Mouse (Mus musculus) left cerebral cortex, postnatal 4 days (tissue): Measurements from ENCODE around the gene 2010111I01Rik. TPM values are rescaled to one million over a fixed set of nuclear protein-coding genes. Genes with fewer than 3 reads are reported as not detected.
"Not testable (repeated sequence)": the region's sequence is repeated elsewhere in the genome, so short reads cannot be mapped to it uniquely, and the experiment has no call there.

Experiments used
- DNase-seq: peaks from one replicate; pipeline ENCODE4 v3.0.0-alpha.2; 2022
- intact Hi-C: fragments of 180-260 bp; cut with DNase I; formaldehyde crosslinking; loops from one replicate; pipeline ENCODE4 v1.15.1; 2025
- total RNA-seq, 2 experiments: library from RNA; stranded (reverse); gene quantifications; 2 replicates each; pipeline ENCODE4 v1.2.3; 2021

The 2010111I01Rik gene
- total RNA-seq, 2 experiments from 2014 or later = 42.3 to 51.9 TPM

DNA sequence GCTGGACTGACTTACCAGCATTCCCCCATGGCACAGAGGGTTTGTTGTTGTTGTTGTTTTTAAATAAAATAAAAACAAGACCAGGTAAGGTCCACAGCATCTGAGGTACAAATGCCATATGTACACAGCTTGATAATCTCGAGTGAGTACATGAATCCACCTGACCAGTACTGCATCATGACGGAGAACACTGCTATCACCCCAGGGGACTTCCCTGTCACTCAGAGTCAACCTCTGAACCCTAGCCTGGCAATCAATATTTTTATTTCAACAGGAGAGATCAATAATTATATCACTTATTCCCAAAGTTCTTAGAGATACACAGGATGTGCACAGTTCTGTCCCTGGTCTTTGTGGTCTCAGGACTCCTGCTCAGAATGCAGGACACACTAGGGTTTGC is 361.3 kb downstream of the 2010111I01Rik start:
- intact Hi-C loops = no loop called here
- no peak for DNase-seq

DNA sequence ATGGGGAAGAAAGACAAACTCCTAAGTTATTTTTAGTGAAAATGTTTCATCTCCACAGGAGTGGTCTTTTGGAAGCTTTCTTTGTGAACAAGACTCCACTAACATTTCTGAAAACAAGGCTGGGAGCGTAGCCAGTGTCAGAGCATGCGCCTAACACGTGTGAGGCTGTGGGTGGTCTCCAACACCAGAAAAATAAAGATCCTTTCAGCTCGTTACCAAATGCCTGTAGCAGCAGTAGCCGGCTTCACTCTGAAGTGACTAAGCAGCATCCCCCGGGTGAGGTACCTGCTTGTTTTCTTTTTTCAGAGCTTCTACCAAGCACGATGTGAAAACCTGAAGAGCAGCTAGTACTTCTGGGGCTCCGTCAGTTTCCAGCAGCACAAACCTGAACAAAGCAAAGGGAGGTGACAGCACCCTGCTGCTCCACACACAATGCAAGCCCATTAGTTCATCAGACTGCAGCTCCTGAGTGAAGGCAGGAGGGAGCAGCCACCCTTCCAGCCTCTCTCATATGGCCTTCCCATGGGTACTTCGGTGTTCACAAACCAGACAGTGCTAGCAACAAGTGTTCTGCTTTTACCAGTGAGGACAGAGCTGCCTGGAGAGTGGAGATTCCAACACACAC is 365.7 kb downstream of the 2010111I01Rik start:
- peak; percentile 29 for DNase-seq
- intact Hi-C loops = loop anchor here (5.0 to 10.0 kb wide), 2 partner anchors 408 to 566 kb away; partner anchors contain the start of gene Platr25

DNA sequence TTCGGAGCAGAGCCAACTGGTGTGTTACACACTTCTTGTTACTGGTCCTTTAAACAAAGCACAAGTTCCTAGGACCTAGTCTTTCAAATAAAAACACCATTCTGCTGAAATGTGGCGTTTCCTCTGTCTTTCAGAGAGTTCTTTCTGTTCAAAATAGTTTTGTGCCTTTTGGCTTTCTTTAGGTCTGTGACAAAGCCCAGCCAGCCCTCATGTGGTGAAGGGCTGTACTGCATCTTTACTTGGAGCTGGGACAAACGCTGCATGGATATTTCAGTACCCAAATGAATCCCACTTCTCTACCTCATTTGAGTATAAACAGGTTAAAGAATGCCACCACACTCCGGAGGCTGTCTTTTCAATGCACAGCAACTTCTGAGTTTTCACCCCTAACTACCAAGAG is 366.7 kb downstream of the 2010111I01Rik start:
- intact Hi-C loops = loop anchor here (5.0 to 10.0 kb wide), 2 partner anchors 409 to 567 kb away; partner anchors contain the start of gene Platr25
- peak; percentile 58 for DNase-seq

DNA sequence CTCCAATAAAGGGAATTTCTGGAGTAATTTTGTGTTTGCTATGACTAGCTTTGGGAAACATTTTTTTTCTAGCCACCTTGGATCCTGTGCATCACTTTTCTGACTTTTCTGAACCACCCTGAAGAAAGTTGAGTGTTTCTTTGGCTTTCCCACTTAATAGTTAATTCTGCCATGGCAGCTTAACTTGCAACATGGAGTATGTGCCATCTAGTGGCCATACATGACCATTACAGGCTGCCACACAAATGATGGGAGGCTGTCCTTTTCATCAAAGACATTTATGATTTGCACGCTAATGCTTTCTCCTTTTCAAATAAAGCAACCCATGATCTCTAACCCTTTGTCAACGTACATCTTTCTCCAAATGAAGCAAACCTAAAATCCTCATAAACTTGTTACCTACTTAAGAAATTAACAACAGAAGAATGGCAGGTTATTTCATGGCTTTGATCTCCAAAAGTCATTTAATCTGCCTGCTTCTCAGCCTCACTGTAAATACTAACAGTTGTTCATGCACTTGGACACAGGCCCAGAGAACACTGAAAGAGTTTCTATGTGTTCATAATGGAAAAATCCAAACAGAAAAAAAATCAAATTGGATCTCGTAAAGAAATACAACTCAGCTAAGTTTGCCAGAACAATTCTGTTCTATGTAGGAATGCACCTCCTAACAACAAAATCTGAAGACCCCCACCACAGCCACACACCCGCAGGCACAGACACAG is 368.0 kb downstream of the 2010111I01Rik start:
- intact Hi-C loops = loop anchor here (2.0 to 10.0 kb wide), 3 partner anchors 284 to 568 kb away; partner anchors contain the start of gene Platr25

DNA sequence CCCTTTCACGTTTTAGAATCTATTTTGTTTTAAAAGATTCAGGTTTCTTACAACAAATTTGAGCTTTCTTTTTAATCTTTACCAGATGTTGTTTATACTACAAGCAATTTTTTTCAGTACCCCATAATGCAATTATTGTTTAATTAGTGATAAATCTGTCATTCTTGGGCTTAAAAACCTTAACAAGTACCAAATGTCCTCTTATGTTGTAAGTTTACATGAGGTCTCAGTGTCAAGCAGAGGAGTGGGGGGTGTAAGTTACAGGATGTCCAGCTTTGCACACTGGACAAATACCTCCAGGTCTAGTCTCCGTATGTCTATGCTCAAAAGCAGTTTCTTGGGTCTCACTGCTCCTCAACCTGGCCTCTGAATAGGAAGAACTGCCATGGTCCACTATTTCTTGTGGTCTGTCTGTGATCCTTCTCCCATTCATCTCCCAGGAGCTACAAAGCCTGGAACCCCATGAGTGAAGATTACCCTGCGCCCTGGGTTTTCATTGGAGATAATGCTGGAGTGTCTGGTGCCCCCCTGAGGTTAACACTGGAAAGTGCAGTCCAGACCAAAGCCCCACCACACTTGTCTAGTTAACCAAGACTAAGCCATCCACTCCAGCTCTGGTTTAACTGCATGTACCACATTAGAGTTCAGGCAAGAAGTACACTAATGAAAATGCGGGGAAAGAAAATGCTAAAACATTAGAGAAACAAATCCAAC is 370.9 kb downstream of the 2010111I01Rik start:
- intact Hi-C loops = loop anchor here (10.0 kb wide), 1 partner anchor 571 kb away; the partner anchor contains the start of gene Platr25
- DNase-seq = no peak

More for the DNA sequence above, 368.0 kb downstream of the 2010111I01Rik start:
- DNase-seq = peak; percentile 58

DNA sequence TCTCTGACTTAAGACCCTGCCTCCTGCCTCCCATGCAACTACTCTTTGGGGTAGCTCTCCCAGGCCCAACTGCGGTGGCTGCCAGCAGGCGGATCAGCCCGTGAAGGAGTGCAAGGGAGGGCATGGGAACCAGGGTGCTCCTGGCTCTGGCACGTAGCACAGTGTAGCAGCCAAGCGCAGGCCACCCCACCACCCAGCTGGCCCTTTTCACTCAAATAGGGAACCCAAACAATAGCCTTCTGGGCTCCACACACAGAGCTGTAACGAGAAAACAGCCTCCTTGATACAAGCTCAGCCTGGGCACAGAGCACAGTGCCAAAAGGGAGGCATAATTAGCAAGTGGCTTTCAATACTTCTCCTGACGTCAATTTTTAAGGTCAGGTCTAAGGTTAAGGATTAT is 371.6 kb downstream of the 2010111I01Rik start:
- peak; percentile 35 for DNase-seq
- intact Hi-C loops = loop anchor here (10.0 kb wide), 1 partner anchor 572 kb away; the partner anchor contains the start of gene Platr25

DNA sequence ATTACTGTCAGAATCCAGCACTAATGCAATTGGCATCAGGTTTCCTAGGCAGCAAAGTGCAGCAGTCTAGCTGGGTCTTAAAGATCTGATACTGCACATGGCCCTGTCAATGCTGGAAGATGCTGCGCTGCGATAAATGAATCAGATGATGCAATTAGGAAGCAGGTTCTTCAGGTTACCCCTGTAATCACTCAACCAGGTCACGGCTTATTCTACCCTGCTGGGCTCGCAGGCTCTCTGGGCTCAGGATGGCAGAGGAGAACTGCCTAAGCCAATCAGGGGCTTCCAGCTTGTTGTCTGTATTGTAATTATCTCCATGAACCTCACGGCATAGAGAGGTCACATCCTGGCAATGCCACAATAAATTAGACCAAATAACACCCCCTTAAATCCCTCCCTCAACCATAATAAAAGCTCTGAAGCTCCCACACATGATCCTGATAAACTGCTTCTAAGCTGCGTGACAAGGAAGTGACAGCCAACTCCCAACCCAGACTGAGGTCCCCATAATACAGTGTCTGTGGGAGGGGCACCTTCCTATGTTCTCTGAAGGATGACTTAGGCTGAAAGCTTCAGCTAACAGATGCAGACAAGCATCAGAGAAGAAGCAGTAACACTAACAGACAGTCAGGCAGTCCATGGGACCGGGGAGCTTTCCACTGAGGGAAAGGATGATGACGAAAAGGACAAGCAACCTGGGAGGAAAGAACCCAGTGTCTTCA is 372.7 kb downstream of the 2010111I01Rik start:
- intact Hi-C loops = loop anchor here (10.0 kb wide), 1 partner anchor 573 kb away; the partner anchor contains the start of gene Platr25
- DNase-seq = no peak

DNA sequence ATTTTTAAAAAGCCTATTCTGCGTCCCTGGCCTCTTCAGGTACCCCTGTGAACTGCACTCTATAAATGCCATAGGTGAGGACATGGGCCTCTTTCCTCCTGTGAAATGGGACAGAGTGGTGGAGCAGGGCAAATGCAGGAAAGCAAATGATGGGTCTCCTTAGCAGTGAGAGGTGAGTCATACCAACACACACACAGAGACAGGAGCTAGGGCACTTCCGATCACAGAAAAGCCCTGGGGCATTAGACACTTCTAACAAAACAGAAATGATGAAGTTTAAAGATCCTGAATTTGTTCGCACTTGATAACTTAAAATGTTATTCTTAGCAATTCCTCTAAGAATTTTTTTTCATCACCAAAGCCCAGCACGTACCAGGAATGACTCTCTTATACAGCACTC is 375.3 kb downstream of the 2010111I01Rik start:
- intact Hi-C loops = loop anchor here (10.0 kb wide), 2 partner anchors 575 to 695 kb away; partner anchors contain the start of gene Platr25
- DNase-seq = no peak

DNA sequence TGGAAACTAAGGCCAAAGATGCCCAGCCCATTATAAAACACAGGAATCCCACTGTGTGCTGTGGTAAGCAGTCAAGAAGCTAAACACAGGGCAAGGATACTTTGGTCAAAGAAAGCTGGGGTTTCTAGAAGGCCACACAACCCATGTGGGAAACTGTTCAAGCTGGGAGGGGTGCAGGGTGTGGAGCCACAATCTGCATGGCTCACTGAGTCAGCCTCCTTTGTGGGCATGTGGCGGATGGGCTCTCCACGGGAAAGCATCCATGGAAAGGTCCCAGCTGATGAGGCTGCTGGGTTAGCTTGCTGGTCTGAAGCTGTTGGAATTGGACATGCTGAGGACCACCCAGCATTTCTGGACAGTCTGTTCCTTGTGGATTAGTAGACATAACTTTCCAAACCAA is 378.1 kb downstream of the 2010111I01Rik start:
- intact Hi-C loops = loop anchor here (10.0 kb wide), 1 partner anchor 692 kb away; no protein-coding TSS in a partner anchor

DNA sequence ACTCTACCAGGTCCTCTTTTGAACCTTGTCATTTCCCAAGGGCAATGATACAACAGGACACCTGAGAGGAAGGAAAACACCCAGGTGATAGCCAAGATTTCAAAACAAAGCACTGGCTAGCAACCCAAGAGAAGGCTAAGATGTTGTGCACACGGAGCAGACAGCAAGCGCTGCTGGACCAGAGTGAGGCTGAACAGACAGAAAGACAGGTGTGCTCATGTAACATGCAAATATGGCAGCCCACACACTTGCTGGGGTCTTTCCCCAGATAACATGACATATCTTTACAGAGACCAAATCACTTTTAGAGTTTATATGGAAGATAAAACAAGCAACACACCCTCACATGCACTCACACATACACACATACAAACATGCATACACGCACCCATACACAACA is 379.8 kb downstream of the 2010111I01Rik start:
- intact Hi-C loops = loop anchor here (10.0 kb wide), 1 partner anchor 690 kb away; no protein-coding TSS in a partner anchor
- DNase-seq = no peak

More for the DNA sequence above, 378.1 kb downstream of the 2010111I01Rik start:
- DNase-seq = no peak

DNA sequence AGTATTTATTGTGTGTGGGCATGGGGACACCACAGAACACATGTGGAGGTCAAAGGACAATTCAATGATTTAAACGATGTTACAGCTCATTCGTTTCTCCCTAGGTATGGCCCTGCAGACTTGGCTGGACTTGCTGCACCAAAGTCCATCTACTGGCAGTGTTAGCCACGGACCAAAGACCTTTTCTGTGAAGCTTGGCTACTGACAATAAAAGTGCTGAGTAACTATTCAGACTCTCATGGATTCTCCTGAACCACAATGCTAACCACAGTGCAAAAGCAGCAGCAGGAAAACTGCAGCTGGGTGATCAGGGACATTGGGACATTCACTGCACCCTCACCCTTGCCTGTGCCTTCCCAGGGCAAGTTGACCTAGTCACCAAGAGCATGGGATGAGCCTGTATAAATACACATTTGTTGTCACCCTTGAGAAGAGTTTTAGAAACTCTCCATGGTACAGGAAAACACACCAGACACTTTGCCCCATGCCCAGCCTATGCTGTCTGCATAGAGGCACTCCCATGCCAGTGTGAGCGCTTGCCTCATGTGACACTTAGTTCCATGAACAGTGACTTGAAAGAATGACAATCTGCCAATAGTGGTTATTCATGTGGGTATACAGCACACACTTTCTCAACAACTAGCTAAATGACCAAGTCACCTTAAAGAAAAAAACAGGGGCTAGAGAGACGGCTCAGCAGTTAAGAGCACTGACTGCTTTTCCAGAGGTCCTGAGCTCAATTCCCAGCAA is 381.0 kb downstream of the 2010111I01Rik start:
- intact Hi-C loops = loop anchor here (10.0 kb wide), 1 partner anchor 689 kb away; no protein-coding TSS in a partner anchor

DNA sequence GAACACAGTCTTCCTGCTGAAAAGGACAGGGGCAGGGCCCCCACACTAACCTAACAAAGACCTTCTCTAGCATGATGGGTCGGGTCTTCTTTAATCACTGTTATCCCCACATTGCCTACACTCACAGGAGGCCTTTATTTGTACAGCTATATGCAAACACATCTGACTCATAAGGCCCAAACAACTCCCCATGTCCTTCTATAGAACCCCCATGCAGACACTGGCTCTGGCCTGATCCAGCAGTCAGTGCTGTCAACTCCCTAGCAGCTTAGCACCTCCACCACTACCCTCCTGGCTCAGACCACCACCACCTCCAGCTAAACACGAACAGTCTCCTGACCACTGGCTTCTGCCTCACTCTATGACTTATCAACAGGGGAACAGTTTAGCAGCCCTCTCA is 382.9 kb downstream of the 2010111I01Rik start:
- intact Hi-C loops = loop anchor here (10.0 kb wide), 1 partner anchor 687 kb away; no protein-coding TSS in a partner anchor

More for the DNA sequence above, 381.0 kb downstream of the 2010111I01Rik start:
- DNase-seq = no peak

DNA sequence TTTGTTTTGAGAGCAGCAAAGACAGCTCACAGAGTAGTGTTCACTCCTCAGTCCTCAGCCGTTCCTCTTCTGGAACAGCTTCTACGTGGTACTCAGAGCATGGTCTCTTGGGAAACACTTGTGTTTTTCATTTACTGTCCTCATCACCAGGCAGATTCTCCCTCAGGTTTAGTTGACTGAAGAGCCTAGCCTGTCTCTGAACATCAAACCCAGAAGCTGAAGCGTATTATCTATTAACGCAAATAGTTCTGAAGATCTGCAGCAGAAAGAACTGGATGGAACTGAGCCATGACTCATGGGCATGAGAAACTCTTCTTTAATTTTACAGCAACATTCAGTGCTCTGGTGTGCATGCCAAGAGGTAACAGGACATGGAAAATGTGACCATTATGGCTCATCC is 385.4 kb downstream of the 2010111I01Rik start:
- DNase-seq = no peak
- intact Hi-C loops = no loop called here

More for the DNA sequence above, 382.9 kb downstream of the 2010111I01Rik start:
- DNase-seq = no peak

DNA sequence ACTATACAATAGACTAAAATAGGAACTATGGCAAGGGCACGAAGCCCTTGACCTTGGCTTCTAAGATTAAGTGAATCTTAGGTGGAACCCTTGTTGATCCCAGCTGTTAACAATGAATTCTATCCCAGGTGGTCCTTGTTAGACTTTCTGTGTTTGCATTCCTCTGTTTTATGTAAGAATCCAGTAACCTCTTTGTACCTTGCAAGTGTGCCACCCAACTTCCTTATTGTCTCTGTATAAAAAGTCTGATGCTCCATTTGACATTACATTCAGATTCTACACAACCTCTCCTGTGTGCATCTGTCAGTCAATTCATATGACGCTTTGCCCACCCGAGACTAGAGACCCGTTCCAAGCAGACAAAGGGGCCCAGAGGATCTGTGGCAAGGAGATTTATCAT is 388.6 kb downstream of the 2010111I01Rik start:
- intact Hi-C loops, DNase-seq: not testable (repeated sequence)

DNA sequence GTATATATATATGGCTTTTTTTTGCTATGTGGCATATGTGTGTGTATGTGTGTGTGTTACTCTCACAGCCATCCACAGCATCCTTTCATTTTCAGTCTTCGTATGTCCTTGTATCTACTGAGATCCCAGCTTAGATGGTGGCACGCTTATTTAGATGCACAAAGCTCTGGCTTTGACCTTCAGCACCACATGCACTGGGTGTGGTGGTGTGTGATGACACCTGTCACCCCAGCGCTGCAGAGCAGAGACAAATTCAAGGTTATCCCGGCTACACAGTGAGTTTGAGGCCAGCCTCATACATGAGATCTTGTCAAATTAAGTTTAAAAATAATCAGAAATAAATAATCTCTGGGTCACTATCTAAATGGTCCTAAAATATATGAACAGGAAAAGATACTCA is 391.4 kb downstream of the 2010111I01Rik start:
- no peak for DNase-seq
- intact Hi-C loops = no loop called here

DNA sequence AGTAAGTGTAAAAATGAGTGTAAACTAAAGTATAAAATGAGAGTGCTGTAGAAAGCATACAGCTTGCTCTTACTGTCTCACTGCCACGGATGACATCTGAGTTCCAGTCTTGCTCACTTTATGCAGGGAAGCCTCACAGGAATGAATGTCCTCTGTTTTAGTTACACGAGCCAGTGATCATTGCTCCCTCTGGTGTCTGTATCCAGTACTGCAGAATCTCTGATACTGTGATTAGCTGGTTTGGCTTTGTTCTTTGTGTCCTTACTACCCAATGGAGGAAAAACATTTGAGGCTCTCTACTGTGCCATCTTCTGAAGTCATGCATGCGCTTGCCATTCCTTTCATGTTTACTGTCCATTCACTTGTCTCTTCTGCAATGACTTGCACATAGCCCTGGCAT is 391.9 kb downstream of the 2010111I01Rik start:
- DNase-seq = peak; percentile 43
- intact Hi-C loops = no loop called here

DNA sequence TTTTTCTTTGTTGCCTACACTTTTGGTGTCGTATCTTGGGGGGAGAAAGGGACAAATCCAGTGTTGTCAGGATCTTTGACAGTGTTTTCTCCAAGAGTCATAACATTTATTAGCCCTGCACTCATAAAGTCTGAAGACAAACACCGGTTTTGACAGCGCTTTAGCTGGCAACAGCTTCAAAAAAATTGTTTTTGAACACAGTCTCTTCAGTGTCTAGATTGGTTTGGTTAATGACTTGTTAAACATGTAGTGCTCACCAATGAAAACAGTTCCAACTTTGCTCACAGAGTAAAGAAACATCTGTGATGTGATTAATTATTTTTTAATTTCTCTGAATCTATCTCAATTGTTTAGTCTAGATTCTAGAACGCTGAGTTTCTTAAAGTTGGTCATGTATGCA is 394.7 kb downstream of the 2010111I01Rik start:
- DNase-seq = no peak
- intact Hi-C loops = no loop called here

DNA sequence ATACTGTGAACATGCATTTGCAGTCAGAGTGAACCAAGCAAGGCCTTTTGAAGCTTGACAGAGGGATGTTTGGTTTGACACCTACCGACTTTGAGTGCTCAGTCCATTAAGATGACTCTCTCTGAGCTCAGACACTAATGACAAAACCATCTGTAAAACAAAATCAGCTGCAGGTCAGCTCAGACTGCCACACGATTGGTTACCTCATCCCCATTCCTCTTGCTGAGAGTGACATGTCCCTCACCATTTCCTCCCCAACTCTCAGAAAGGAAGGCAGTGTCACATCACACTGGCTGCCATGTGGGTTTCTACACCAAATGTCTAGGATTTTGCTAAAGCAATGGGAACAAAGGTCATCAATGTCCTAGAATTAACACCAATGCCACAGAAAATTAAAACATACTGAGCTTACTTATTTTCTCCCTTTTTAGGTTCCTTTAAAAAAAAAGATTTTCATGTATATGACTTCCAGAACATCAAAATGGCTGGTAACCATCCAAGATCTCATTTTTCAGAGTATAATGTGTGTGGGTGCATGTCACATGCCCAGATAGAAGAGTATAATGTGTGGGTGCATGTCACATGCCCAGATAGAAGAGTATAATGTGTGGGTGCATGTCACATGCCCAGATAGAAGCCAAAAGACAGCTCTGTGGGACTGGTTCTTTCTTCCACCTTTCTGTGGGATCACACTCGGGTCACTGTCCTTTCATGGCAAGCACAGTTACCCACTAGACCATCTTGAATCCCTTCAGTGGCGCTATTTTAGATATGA is 395.6 kb downstream of the 2010111I01Rik start:
- intact Hi-C loops = no loop called here
- DNase-seq = no peak
